Mouse (Mus musculus) forebrain, postnatal 0 days (tissue): ENCODE measurements around the gene Taf1d. TPM values are rescaled to one million over a fixed set of nuclear protein-coding genes. Genes with fewer than 3 reads are reported as not detected.
A peak's percentile ranks its signal among the peaks of the same experiment; 100 is the strongest.

Experiments used
- ATAC-seq: fragments of 200-750 bp; cut with Nextera tagmentation; 2 replicates; pipeline ENCODE4 v1.8.0; 2017; ENCODE audit warnings: mild to moderate bottlenecking, moderate library complexity
- DNase-seq: peaks from one replicate; pipeline ENCODE4 v3.0.0-alpha.2; 2015
- H3K27ac ChIP-seq: fragments of 300-500 bp; sonication (generic); 2 replicates; pipeline ENCODE4 v1.5.1; 2014; ENCODE audit warnings: low read depth, mild to moderate bottlenecking, antibody characterized with exemption, low read length, moderate library complexity, mixed read lengths
- H3K27me3 ChIP-seq: fragments of 300-500 bp; sonication (generic); 2 replicates; pipeline ENCODE4 v1.6.1; 2014; ENCODE audit warnings: mild to moderate bottlenecking, low read length, mixed read lengths; ENCODE audit not compliant: insufficient read depth
- H3K36me3 ChIP-seq: fragments of 300-500 bp; sonication (generic); 2 replicates; pipeline ENCODE4 v1.6.1; 2014; ENCODE audit warnings: mild to moderate bottlenecking, moderate library complexity; ENCODE audit not compliant: insufficient read depth
- H3K4me1 ChIP-seq: fragments of 300-500 bp; sonication (generic); 2 replicates; pipeline ENCODE4 v1.6.1; 2014; ENCODE audit warnings: antibody characterized with exemption; ENCODE audit not compliant: insufficient read depth
- H3K4me2 ChIP-seq: fragments of 300-500 bp; sonication (generic); 2 replicates; pipeline ENCODE4 v1.6.1; 2014; ENCODE audit warnings: low read depth, mild to moderate bottlenecking, moderate library complexity
- H3K4me3 ChIP-seq: fragments of 300-500 bp; sonication (generic); 2 replicates; pipeline ENCODE4 v1.5.1; 2014; ENCODE audit warnings: low read depth, low read length, mixed read lengths
- H3K9ac ChIP-seq: fragments of 300-500 bp; sonication (generic); 2 replicates; pipeline ENCODE4 v1.6.1; 2014; ENCODE audit warnings: mild to moderate bottlenecking
- H3K9me3 ChIP-seq: fragments of 300-500 bp; sonication (generic); 2 replicates; pipeline ENCODE4 v1.6.1; 2016; ENCODE audit warnings: low read length
- CTCF ChIP-seq: sonication (generic); IDR thresholded peaks from 2 replicates; pipeline ENCODE4 v1.5.1; 2016; ENCODE audit warnings: antibody characterized with exemption, control low read depth, low read depth
- WGBS: fragments of 180-500 bp; shearing (Covaris S2); extraction: QIAGEN DNeasy Blood & Tissue Kit; methylation state at CpG from one replicate; pipeline ENCODE4 v1.1.7; 2014; 5-methylcytosine and 5-hydroxymethylcytosine counted together
- microRNA-seq, 2 experiments: library from miRNA; unstranded; fragments of <30 nt; microRNA quantifications; one replicate each; pipeline ENCODE4; 2016
- polyA plus RNA-seq: library from polyadenylated mRNA; unstranded; fragments of >200 nt; fragmentation: Nextera tagmentation; extraction: Ambion mirVana; gene quantifications from 2 replicates; pipeline ENCODE4 v1.2.1, GENCODE M21; 2015
- total RNA-seq: library from RNA; depleted of rRNA; stranded (reverse); fragments of >200 nt; gene quantifications from 2 replicates; pipeline ENCODE4 v1.2.3, GENCODE M21; 2014; rRNA removed

The Taf1d gene
- total and polyA plus RNA-seq, 2 experiments from 2014 or later: 43.6 to 96.7 TPM

GRCm38 (mm10) chr9:15364843-15365242, 58.8 kb downstream of the Taf1d start:
- Histone ChIP-seq H3K4me2 (no peak overlapping the region), H3K4me3 (no peak overlapping the region), H3K36me3 (no peaks in the 10 kb centered on the region), H3K9ac (no peak overlapping the region), H3K27me3 (no peaks in the 10 kb centered on the region), H3K4me1 (no peaks in the 10 kb centered on the region), H3K9me3 (no peaks in the 10 kb centered on the region), H3K27ac (no peak overlapping the region)
- DNase-seq (no peak), ATAC-seq (no peak)
- no peak for TF ChIP-seq CTCF
- WGBS: 79% methylated on average over 1 of the region's 1 CpGs

DNA sequence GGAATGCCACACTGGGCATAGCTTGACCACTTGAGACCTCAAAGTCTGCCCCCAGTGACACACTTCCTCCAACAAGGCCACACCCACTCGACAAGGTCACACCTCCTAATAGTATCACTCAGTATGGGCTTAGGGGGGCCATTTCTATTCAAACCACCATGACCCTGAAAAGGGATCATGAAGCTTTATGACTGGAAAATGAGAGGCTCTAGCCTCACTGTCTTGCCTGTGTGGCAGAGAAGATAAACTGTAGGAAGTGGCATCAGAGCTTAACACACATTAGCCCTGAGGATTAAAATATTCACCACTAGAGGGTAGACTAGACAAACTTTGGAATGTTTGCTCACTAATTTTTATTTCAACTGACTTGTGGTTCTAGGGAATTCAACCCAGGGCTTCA, 59.8 kb downstream of the Taf1d start:
- ATAC-seq: peak; percentile 87
- no peaks in the 10 kb centered on the region for H3K27me3 ChIP-seq
- no peaks in the 10 kb centered on the region for H3K9me3 ChIP-seq
- WGBS: 92% methylated on average over 1 of the region's 1 CpGs
- no peaks in the 10 kb centered on the region for H3K4me1 ChIP-seq
- peak; percentile 75 for TF ChIP-seq CTCF
- no peaks in the 10 kb centered on the region for H3K36me3 ChIP-seq
- DNase-seq: peak; percentile 50
- no peak overlapping the region for H3K9ac ChIP-seq
- no peak overlapping the region for H3K4me3 ChIP-seq
- no peak overlapping the region for H3K4me2 ChIP-seq
- no peak overlapping the region for H3K27ac ChIP-seq

- H3K4me2 ChIP-seq: no peak overlapping the region
- no peak for TF ChIP-seq CTCF
- H3K27ac ChIP-seq: no peak overlapping the region
- H3K4me1 ChIP-seq: no peaks in the 10 kb centered on the region
- H3K27me3 ChIP-seq: no peaks in the 10 kb centered on the region
- H3K4me3 ChIP-seq: no peak overlapping the region
- WGBS: 44% methylated on average over 2 of the region's 2 CpGs
- peak; percentile 42; the same call in 1 of the 2 replicates for ATAC-seq
- no peaks in the 10 kb centered on the region for H3K9me3 ChIP-seq
- H3K9ac ChIP-seq: no peak overlapping the region
- no peaks in the 10 kb centered on the region for H3K36me3 ChIP-seq
- DNase-seq: no peak
These were observed 60.2 kb downstream of the Taf1d start for GRCm38 (mm10) chr9:15366260-15366659.

Small RNA genes within 50 kb of the gene (microRNA-seq; reads per million reads assigned to microRNA genes)
- gene Gm49349 (0 reads per million in 2 experiments), gene mmu-mir-7650 (0 reads per million in 2 experiments)

Other genes with a start within 250 kb of the Taf1d start
- gene Hephl1, start 194.1 kb upstream of the Taf1d start, total RNA-seq: not detected in 2 replicates
- gene Hephl1, start 194.1 kb upstream of the Taf1d start, polyA plus RNA-seq: 0.04 TPM in 1 of 2 replicates, not detected in the other
- 20.2 and 21.6 TPM in 2 replicates for gene Vstm5, start 67.2 kb upstream of the Taf1d start, total RNA-seq
- gene Vstm5, start 67.2 kb upstream of the Taf1d start, polyA plus RNA-seq: 13.8 and 18.2 TPM in 2 replicates
- 30.7 and 30.9 TPM in 2 replicates for gene Med17, start 26.3 kb upstream of the Taf1d start, total RNA-seq
- gene Med17, start 26.3 kb upstream of the Taf1d start, polyA plus RNA-seq: 17.9 and 23.3 TPM in 2 replicates
- gene 4931406C07Rik, start 234 bp downstream of the Taf1d start, total RNA-seq: 10.8 and 12.9 TPM in 2 replicates
- 8.1 and 12.5 TPM in 2 replicates for gene 4931406C07Rik, start 234 bp downstream of the Taf1d start, polyA plus RNA-seq
- 27.7 and 45.7 TPM in 2 replicates for gene Cep295, start 51.6 kb downstream of the Taf1d start, total RNA-seq
- 7.4 and 8.7 TPM in 2 replicates for gene Cep295, start 51.6 kb downstream of the Taf1d start, polyA plus RNA-seq
- gene Smco4, start 187.2 kb downstream of the Taf1d start, total RNA-seq: 3.2 and 4.4 TPM in 2 replicates
- 0.20 and 0.64 TPM in 2 replicates for gene Smco4, start 187.2 kb downstream of the Taf1d start, polyA plus RNA-seq